Mouse (Mus musculus) heart, embryonic 16.5 days (tissue): ENCODE measurements around the gene Shc4. TPM values are rescaled to one million over a fixed set of nuclear protein-coding genes. Genes with fewer than 3 reads are reported as not detected.

Experiments used
- ATAC-seq: fragments of 200-750 bp; cut with Nextera tagmentation; replicated peaks from 2 replicates; pipeline ENCODE4 v1.8.0; 2017; ENCODE audit warnings: moderate number of reproducible peaks; ENCODE audit not compliant: insufficient read depth, low FRiP score; ENCODE audit errors: extremely low read depth
- H3K27ac ChIP-seq: fragments of 300-500 bp; sonication (generic); 2 replicates; pipeline ENCODE4 v1.5.1; 2014; ENCODE audit warnings: mild to moderate bottlenecking, low read length, control low read depth, moderate library complexity
- H3K27me3 ChIP-seq: fragments of 300-500 bp; sonication (generic); 2 replicates; pipeline ENCODE4 v1.6.1; 2014; ENCODE audit warnings: low read length, mixed read lengths; ENCODE audit not compliant: control insufficient read depth, insufficient read depth
- H3K36me3 ChIP-seq: fragments of 300-500 bp; sonication (generic); 2 replicates; pipeline ENCODE4 v1.6.1; 2014; ENCODE audit not compliant: control insufficient read depth, insufficient read depth
- H3K4me1 ChIP-seq: fragments of 300-500 bp; sonication (generic); 2 replicates; pipeline ENCODE4 v1.6.1; 2014; ENCODE audit warnings: low read length, mixed read lengths; ENCODE audit not compliant: control insufficient read depth, insufficient read depth
- H3K4me2 ChIP-seq: fragments of 300-500 bp; sonication (generic); 2 replicates; pipeline ENCODE4 v1.6.1; 2014; ENCODE audit warnings: low read depth, mild to moderate bottlenecking, control low read depth, low read length
- H3K4me3 ChIP-seq: fragments of 300-500 bp; sonication (generic); 2 replicates; pipeline ENCODE4 v1.5.1; 2014; ENCODE audit warnings: mild to moderate bottlenecking, control low read depth, low read length
- H3K9ac ChIP-seq: fragments of 300-500 bp; sonication (generic); 2 replicates; pipeline ENCODE4 v1.6.1; 2014; ENCODE audit warnings: low read length, control low read depth
- H3K9me3 ChIP-seq: fragments of 300-500 bp; sonication (generic); replicated peaks from 2 replicates; pipeline ENCODE4 v1.6.1; 2016; ENCODE audit warnings: low read length; ENCODE audit not compliant: control insufficient read depth
- WGBS: fragments of 180-500 bp; shearing (Covaris S2); extraction: QIAGEN DNeasy Blood & Tissue Kit; methylation state at CpG from one replicate; pipeline ENCODE4 v1.1.7; 2014; 5-methylcytosine and 5-hydroxymethylcytosine counted together
- polyA plus RNA-seq: library from polyadenylated mRNA; unstranded; fragments of >200 nt; fragmentation: Nextera tagmentation; extraction: Ambion mirVana; gene quantifications from 2 replicates; pipeline ENCODE4 v1.2.1, GENCODE M21; 2015

Shc4 gene
- polyA plus RNA-seq, 1 experiment from 2014 or later = 1.3 TPM

GRCm38 (mm10) chr2:125672957-125673631 is 50.9 kb downstream of the Shc4 start, which contains the start of gene Eid1:
TSS of gene Eid1 (plus strand) at chr2:125673095.
- no peaks in the 10 kb centered on the region for H3K9me3 ChIP-seq
- H3K9ac ChIP-seq = peak within 1 kb of the TSS; percentile 80
- no peaks in the 10 kb centered on the region for H3K36me3 ChIP-seq
- H3K4me3 ChIP-seq = peak within 1 kb of the TSS; percentile 71
- peak; percentile 95 for ATAC-seq
- peak within 1 kb of the TSS; percentile 86 for H3K27ac ChIP-seq
- H3K27me3 ChIP-seq = no peaks in the 10 kb centered on the region
- peaks cover 8% of the 10 kb centered on the region for H3K4me1 ChIP-seq
- peak within 1 kb of the TSS; percentile 78 for H3K4me2 ChIP-seq
- WGBS = under 1% methylated on average over 65 of the region's 79 CpGs

DNA sequence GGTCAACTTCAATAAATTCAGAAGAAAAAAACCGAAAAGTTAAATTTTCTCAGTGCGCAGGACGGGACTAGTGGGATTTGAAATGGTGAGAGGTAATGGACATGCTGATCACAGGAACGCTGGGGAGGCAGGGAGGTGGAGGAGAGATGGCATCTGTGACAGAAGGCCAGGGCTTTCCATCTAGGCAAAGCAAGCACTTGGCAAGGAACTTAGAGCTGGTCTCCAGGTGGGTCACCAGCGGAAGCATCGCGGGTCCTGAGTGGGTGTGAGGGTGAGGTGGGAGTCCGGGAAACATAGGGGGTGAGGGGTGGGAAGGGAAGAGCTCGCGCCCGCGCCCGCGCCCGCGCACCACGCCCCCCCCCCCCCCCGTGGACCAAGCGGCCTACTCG is 51.4 kb downstream of the Shc4 start:
- peak overlapping the region; percentile 71 for H3K4me3 ChIP-seq
- H3K36me3 ChIP-seq = no peaks in the 10 kb centered on the region
- no peaks in the 10 kb centered on the region for H3K9me3 ChIP-seq
- 31% methylated on average over 8 of the region's 20 CpGs for WGBS
- H3K4me1 ChIP-seq = peaks cover 8% of the 10 kb centered on the region
- peak; percentile 35; the same call in 1 of the 2 replicates for ATAC-seq
- H3K9ac ChIP-seq = peak overlapping the region; percentile 80
- H3K27me3 ChIP-seq = no peaks in the 10 kb centered on the region
- peak overlapping the region; percentile 78 for H3K4me2 ChIP-seq
- peak overlapping the region; percentile 86 for H3K27ac ChIP-seq

- H3K27ac ChIP-seq = no peak overlapping the region
- ATAC-seq = no peak
- no peak overlapping the region for H3K4me2 ChIP-seq
- H3K9ac ChIP-seq = no peak overlapping the region
- no peaks in the 10 kb centered on the region for H3K36me3 ChIP-seq
- peaks cover 13% of the 10 kb centered on the region for H3K4me1 ChIP-seq
- 47% methylated on average over 1 of the region's 1 CpGs for WGBS
- H3K4me3 ChIP-seq = no peak overlapping the region
- H3K9me3 ChIP-seq = no peaks in the 10 kb centered on the region
- no peaks in the 10 kb centered on the region for H3K27me3 ChIP-seq
Observed at GRCm38 (mm10) chr2:125670846-125671245, 53.1 kb downstream of the Shc4 start.

DNA sequence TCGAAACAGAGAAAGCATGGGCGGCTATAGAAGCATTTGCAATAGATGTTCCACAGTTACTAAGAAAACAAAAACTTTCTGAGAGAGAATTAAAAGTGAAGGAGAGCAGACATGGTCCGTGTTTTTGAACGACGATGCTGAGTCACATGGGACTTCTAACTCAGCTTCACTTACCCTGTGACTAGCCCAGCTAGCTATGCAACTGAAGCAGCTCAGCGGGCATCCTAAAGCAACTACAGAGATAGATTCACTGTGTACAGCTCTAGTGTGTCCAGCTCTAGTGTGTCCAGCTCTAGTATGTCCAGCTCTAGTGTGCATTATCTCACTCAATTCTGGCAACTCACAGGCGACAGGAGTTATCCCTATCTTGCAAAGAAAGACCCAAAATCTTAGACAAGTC is 56.2 kb downstream of the Shc4 start:
- Histone ChIP-seq H3K36me3 (no peaks in the 10 kb centered on the region), H3K4me3 (no peak overlapping the region), H3K9me3 (no peaks in the 10 kb centered on the region), H3K27ac (no peak overlapping the region), H3K9ac (no peak overlapping the region), H3K4me2 (no peak overlapping the region), H3K4me1 (peaks cover 7% of the 10 kb centered on the region; the same call in 1 of the 2 replicates), H3K27me3 (no peaks in the 10 kb centered on the region)
- 75% methylated on average over 7 of the region's 7 CpGs for WGBS
- no peak for ATAC-seq

DNA sequence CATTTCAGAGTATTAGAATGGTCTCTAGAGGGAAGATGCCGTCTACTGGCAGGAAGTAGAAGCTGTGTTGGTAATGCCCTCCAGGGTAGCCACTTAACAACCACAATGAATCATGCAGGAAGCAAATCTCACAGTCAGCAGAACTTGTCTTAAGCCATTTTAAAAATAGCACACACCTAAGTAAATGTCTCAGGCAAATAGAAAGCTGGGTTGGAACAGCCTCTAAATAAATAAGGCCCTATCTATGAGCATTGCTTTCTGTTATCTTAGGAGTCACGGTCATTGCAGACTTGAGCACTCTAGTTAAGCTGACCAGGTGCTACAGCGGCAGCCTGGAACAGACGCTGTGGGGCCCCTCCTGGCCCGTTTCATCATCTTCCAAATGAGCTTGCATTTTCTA is 56.8 kb downstream of the Shc4 start:
- Histone ChIP-seq H3K4me2 (no peak overlapping the region; the same call in 1 of the 2 replicates), H3K27me3 (no peaks in the 10 kb centered on the region), H3K4me1 (0 out of 2 replicates have a peak, but pooled peaks cover 5% of the 10 kb centered on the region), H3K9me3 (no peaks in the 10 kb centered on the region), H3K36me3 (no peaks in the 10 kb centered on the region), H3K9ac (no peak overlapping the region), H3K4me3 (no peak overlapping the region), H3K27ac (no peak overlapping the region)
- WGBS = 14% methylated on average over 5 of the region's 5 CpGs
- peak; percentile 52; the same call in 1 of the 2 replicates for ATAC-seq

DNA sequence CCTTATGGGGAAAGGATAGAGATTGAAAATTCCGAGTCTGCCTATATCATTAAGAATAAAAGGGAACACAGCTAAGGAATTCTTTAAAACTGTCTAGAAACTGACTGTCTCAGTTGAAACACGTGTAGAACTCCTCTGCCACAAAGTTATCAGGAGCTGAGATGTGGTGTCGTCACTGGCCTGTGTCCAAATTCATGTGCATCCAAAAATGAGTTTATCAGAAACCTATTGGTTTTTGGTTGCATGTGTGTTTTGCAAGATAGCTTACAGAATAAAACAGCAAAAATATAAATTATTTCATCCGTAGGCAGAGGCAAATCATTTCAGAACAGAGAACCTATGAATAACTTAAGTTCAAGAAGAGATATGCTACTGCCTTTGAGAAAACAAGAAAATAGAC is 57.3 kb downstream of the Shc4 start:
- H3K27ac ChIP-seq = no peak overlapping the region
- H3K4me3 ChIP-seq = no peak overlapping the region
- H3K27me3 ChIP-seq = no peaks in the 10 kb centered on the region
- no peaks in the 10 kb centered on the region for H3K36me3 ChIP-seq
- H3K9ac ChIP-seq = no peak overlapping the region
- 58% methylated on average over 4 of the region's 4 CpGs for WGBS
- no peak for ATAC-seq
- 0 out of 2 replicates have a peak, but pooled peaks cover 5% of the 10 kb centered on the region for H3K4me1 ChIP-seq
- no peaks in the 10 kb centered on the region for H3K9me3 ChIP-seq
- no peak overlapping the region for H3K4me2 ChIP-seq

DNA sequence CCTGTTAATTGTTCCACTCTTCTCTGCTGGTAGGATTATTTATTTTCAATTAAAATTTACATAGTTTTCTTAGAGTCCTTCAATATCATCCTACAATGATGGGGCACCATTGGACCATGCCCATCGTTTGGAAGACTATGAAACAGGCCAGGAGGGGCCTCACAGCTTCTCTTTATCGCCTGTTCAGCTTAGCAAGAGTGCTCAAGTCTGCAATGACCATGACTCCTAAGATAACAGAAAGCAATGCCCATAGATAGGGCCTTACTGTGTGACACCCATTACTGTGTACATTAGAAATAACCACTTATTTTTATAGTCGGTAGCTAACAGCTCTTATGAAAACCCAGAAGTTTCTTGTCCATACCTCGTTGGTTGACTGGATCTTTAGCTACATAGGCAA is 58.0 kb downstream of the Shc4 start:
- Histone ChIP-seq H3K4me3 (no peak overlapping the region), H3K4me1 (0 out of 2 replicates have a peak, but pooled peaks cover 5% of the 10 kb centered on the region), H3K27me3 (no peaks in the 10 kb centered on the region), H3K9me3 (no peaks in the 10 kb centered on the region), H3K4me2 (no peak overlapping the region), H3K27ac (no peak overlapping the region), H3K36me3 (no peaks in the 10 kb centered on the region), H3K9ac (no peak overlapping the region)
- 79% methylated on average over 4 of the region's 4 CpGs for WGBS
- no peak for ATAC-seq

DNA sequence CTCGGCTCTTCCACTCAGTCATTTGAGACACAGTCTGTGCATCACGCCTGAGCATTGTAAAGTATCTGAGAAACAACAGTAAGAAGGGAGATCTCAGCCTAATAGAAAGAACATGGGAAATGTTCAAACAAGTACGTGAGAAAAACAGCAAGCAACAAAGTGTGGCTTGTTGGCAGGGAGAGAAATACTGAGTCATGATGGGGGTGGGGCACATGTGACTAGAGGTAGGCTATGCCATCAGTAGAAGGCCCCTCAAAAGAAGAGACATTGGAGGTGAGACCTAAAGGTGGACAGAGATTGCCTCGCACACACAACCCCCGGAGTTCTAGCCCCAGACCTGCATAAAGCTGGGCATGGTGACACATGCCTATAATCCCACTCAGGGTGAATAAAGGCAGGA is 58.7 kb downstream of the Shc4 start:
- no peaks in the 10 kb centered on the region for H3K9me3 ChIP-seq
- H3K27ac ChIP-seq = no peak overlapping the region
- 0 out of 2 replicates have a peak, but pooled peaks cover 7% of the 10 kb centered on the region for H3K4me1 ChIP-seq
- no peaks in the 10 kb centered on the region for H3K36me3 ChIP-seq
- no peak overlapping the region for H3K9ac ChIP-seq
- H3K4me3 ChIP-seq = no peak overlapping the region
- H3K27me3 ChIP-seq = no peaks in the 10 kb centered on the region
- 86% methylated on average over 5 of the region's 5 CpGs for WGBS
- ATAC-seq = no peak
- no peak overlapping the region for H3K4me2 ChIP-seq

DNA sequence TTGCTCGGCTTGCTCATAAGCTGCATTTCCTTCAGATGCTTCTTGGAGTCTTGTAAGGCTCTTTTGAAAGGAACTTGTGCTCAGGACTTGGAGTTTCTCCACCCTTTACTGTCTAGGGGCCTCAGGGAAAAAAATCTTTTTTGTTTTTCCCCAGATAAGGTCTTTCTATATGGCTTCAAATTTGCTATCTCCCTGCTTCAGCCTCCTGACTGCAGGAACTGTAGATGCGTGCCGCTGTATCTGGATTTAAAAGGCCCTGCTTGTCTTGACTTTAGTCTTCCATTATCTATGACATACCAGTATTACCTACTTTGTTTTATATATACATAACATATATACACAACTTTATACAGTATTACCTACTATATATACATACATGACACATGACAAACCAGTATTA is 61.4 kb downstream of the Shc4 start:
- WGBS = 77% methylated on average over 3 of the region's 3 CpGs
- Histone ChIP-seq H3K27me3 (no peaks in the 10 kb centered on the region), H3K4me2 (no peak overlapping the region), H3K36me3 (no peaks in the 10 kb centered on the region), H3K9me3 (no peaks in the 10 kb centered on the region), H3K4me3 (no peak overlapping the region), H3K27ac (no peak overlapping the region), H3K4me1 (0 out of 2 replicates have a peak, but pooled peaks cover 7% of the 10 kb centered on the region), H3K9ac (no peak overlapping the region)
- no peak for ATAC-seq
